Mouse (Mus musculus) liver, adult 2 months (tissue): Measurements from ENCODE around the gene Adamts10. TPM values are rescaled to one million over a fixed set of nuclear protein-coding genes. Genes with fewer than 3 reads are reported as not detected.

Experiments used
- DNase-seq: peaks from one replicate; pipeline ENCODE4 v3.0.0-alpha.2; 2011; ENCODE audit warnings: low read depth, low spot score; ENCODE audit errors: extremely low read depth
- H3K27ac ChIP-seq: fragments of 200-500 bp; replicated peaks from 2 replicates; pipeline ENCODE4 v1.5.1; 2012; ENCODE audit warnings: low read depth, mild to moderate bottlenecking, control low read depth, inconsistent platforms, low read length; ENCODE audit not compliant: insufficient read depth
- H3K27me3 ChIP-seq: fragments of 200-500 bp; 2 replicates; pipeline ENCODE4 v1.6.1; 2012; ENCODE audit warnings: mild to moderate bottlenecking, moderate library complexity, low read length, inconsistent platforms; ENCODE audit not compliant: control insufficient read depth, insufficient read depth
- H3K36me3 ChIP-seq: fragments of 200-500 bp; 2 replicates; pipeline ENCODE4 v1.6.1; 2012; ENCODE audit warnings: low read length, inconsistent platforms; ENCODE audit not compliant: control insufficient read depth, insufficient read depth
- H3K4me1 ChIP-seq: fragments of 200-500 bp; 2 replicates; pipeline ENCODE4 v1.6.1; 2011; ENCODE audit warnings: low read length; ENCODE audit not compliant: control insufficient read depth, insufficient read depth
- H3K4me3 ChIP-seq: fragments of 200-500 bp; 2 replicates; pipeline ENCODE4 v1.5.1; 2011; ENCODE audit warnings: low read depth, mild to moderate bottlenecking, control low read depth, low read length, moderate library complexity; ENCODE audit not compliant: insufficient read depth
- H3K79me2 ChIP-seq: fragments of 200-500 bp; 2 replicates; pipeline ENCODE4 v1.6.1; 2012; ENCODE audit warnings: inconsistent platforms, mild to moderate bottlenecking, low read length, moderate library complexity; ENCODE audit not compliant: control insufficient read depth, insufficient read depth
- H3K9ac ChIP-seq: fragments of 200-500 bp; 2 replicates; pipeline ENCODE4 v1.6.1; 2012; ENCODE audit warnings: low read depth, mild to moderate bottlenecking, control low read depth, inconsistent platforms, low read length
- CTCF ChIP-seq: fragments of 200-500 bp; IDR thresholded peaks from 2 replicates; pipeline ENCODE4 v1.5.1; 2011; ENCODE audit warnings: low read depth, low read length, control low read depth
- POLR2A ChIP-seq: fragments of 200-500 bp; IDR thresholded peaks from 2 replicates; pipeline ENCODE4 v1.6.1; 2011; ENCODE audit warnings: low read length, control low read depth; ENCODE audit not compliant: insufficient read depth; ENCODE audit errors: extremely low read depth
- WGBS: fragments of 180-500 bp; shearing (Covaris S2); methylation state at CpG from one replicate; pipeline ENCODE4 v1.1.7; 2018; 5-methylcytosine and 5-hydroxymethylcytosine counted together
- polyA plus RNA-seq: library from polyadenylated mRNA; depleted of rRNA; stranded (reverse); fragments of >200 nt; gene quantifications from 2 replicates; pipeline ENCODE4 v1.2.3, GENCODE M21; 2012
- total RNA-seq: library from RNA; depleted of rRNA; stranded (reverse); fragments of >200 nt; gene quantifications from 2 replicates; pipeline ENCODE4 v1.2.3, GENCODE M21; 2014

The Adamts10 gene
- total and polyA plus RNA-seq, 2 experiments = 6.5 to 8.6 TPM

- no peaks in the 10 kb centered on the region for H3K36me3 ChIP-seq
- TF ChIP-seq POLR2A (no peak), CTCF (no peak)
- no peaks in the 10 kb centered on the region for H3K27me3 ChIP-seq
- H3K9ac ChIP-seq = no peak overlapping the region
- no peaks in the 10 kb centered on the region for H3K79me2 ChIP-seq
- no peak overlapping the region for H3K27ac ChIP-seq
- no peaks in the 10 kb centered on the region; the same call in 1 of the 2 replicates for H3K4me1 ChIP-seq
- DNase-seq = no peak
- 54% methylated on average over 4 of the region's 4 CpGs for WGBS
- no peak overlapping the region for H3K4me3 ChIP-seq
Observed at GRCm38 (mm10) chr17:33557922-33558321, 33.9 kb downstream of the Adamts10 start.

- H3K27me3 ChIP-seq = no peaks in the 10 kb centered on the region
- H3K9ac ChIP-seq = no peak overlapping the region
- H3K4me1 ChIP-seq = no peaks in the 10 kb centered on the region
- H3K79me2 ChIP-seq = no peaks in the 10 kb centered on the region
- WGBS = 79% methylated on average over 2 of the region's 2 CpGs
- no peak overlapping the region for H3K4me3 ChIP-seq
- 0 out of 2 replicates have a peak overlapping the region, but pooled peaks have one; percentile 40 for H3K27ac ChIP-seq
- H3K36me3 ChIP-seq = no peaks in the 10 kb centered on the region
- no peak for TF ChIP-seq CTCF
- TF ChIP-seq POLR2A = no peak
- peak; percentile 39 for DNase-seq
Observed at GRCm38 (mm10) chr17:33563527-33564076, 39.6 kb downstream of the Adamts10 start.

DNA sequence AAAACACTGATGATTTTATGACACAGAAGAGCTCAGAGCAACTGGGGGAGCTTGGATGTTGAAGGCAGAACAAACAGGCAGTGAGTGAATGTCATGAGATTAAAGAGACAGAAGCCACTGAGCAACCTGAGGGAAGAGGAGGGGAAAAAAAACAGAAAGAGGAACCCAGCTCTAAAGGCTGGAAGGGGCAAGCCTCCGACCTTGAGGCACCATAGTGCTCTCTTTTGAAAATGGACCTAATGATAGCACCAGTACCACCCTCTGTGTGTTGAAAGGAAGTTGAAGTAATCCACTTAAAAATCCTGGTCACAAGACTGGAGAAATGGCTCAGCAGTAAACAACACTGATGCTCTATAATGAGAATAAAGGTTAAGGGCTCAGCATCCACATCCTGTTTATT, 40.6 kb downstream of the Adamts10 start:
- WGBS = 62% methylated on average over 1 of the region's 1 CpGs
- DNase-seq = peak; percentile 11
- Histone ChIP-seq H3K4me3 (no peak overlapping the region), H3K36me3 (no peaks in the 10 kb centered on the region), H3K4me1 (no peaks in the 10 kb centered on the region), H3K27ac (peak overlapping the region; percentile 54), H3K27me3 (no peaks in the 10 kb centered on the region), H3K9ac (no peak overlapping the region), H3K79me2 (no peaks in the 10 kb centered on the region)
- no peak for TF ChIP-seq POLR2A
- TF ChIP-seq CTCF = no peak

DNA sequence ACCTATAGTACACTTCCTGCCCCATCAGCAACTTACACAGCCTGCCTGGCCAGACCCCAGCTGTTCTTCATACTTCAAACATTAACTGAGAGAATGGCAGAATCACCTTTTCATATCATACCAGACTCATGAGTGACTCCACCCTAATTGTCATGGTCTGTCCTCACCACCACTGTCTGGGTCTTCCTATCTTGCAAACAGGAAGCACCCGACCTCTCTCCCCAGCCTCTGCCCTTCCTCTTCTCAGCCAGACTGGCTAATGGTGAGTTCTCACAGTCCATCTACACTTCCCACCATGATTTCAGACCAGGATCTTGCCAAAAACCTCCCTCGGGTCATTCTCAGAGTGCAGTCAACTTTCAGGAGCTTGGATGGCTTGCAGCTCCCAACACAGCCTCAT, 42.2 kb downstream of the Adamts10 start:
- no peak overlapping the region for H3K27ac ChIP-seq
- DNase-seq = peak; percentile 18
- H3K79me2 ChIP-seq = no peaks in the 10 kb centered on the region
- 68% methylated on average over 2 of the region's 2 CpGs for WGBS
- H3K9ac ChIP-seq = no peak overlapping the region
- no peak overlapping the region for H3K4me3 ChIP-seq
- no peaks in the 10 kb centered on the region for H3K36me3 ChIP-seq
- no peaks in the 10 kb centered on the region for H3K27me3 ChIP-seq
- H3K4me1 ChIP-seq = no peaks in the 10 kb centered on the region
- no peak for TF ChIP-seq POLR2A
- no peak for TF ChIP-seq CTCF

DNA sequence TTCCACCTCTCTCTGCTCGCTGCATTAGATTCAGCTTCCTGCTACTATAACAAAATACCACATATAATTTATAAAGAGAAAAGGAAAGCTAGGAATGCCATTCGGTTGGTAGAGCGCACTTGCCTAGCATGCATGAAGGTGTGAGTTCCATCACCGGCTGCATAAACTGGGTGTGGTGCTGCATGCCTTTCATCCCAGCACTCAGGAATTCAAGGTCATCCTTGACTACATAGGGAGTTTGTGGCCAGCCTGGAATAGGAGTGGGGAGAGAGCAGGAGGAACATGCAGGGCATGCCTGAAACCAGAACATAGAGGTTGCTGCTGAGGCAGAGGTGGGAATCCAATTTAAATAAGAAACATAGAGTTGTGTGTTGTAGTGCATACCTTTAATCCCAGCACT, 60.1 kb downstream of the Adamts10 start:
- Histone ChIP-seq H3K4me3 (no peak overlapping the region), H3K9ac (no peak overlapping the region), H3K27me3 (no peaks in the 10 kb centered on the region), H3K4me1 (no peaks in the 10 kb centered on the region), H3K27ac (no peak overlapping the region), H3K36me3 (no peaks in the 10 kb centered on the region), H3K79me2 (no peaks in the 10 kb centered on the region)
- TF ChIP-seq POLR2A = no peak
- TF ChIP-seq CTCF = no peak
- WGBS = 89% methylated on average over 4 of the region's 4 CpGs
- DNase-seq = no peak

GRCm38 (mm10) chr17:33586011-33586410, 62.0 kb downstream of the Adamts10 start:
- no peak for TF ChIP-seq CTCF
- no peak for TF ChIP-seq POLR2A
- Histone ChIP-seq H3K79me2 (no peaks in the 10 kb centered on the region), H3K36me3 (no peaks in the 10 kb centered on the region), H3K4me3 (no peak overlapping the region), H3K4me1 (no peaks in the 10 kb centered on the region; the same call in 1 of the 2 replicates), H3K27me3 (no peaks in the 10 kb centered on the region), H3K27ac (no peak overlapping the region), H3K9ac (no peak overlapping the region)
- DNase-seq = no peak
- WGBS = 73% methylated on average over 17 of the region's 17 CpGs
